Mouse (Mus musculus) frontal cortex, adult (tissue): ENCODE results near the gene Klhdc1.

Source experiments
- ATAC-seq: cut with Nextera tagmentation; 2 replicates; pipeline ENCODE4 v1.9.2; 2017; ENCODE audit warnings: mild to moderate bottlenecking, moderate library complexity, mixed read lengths; ENCODE audit not compliant: low TSS enrichment

The Klhdc1 gene

DNA sequence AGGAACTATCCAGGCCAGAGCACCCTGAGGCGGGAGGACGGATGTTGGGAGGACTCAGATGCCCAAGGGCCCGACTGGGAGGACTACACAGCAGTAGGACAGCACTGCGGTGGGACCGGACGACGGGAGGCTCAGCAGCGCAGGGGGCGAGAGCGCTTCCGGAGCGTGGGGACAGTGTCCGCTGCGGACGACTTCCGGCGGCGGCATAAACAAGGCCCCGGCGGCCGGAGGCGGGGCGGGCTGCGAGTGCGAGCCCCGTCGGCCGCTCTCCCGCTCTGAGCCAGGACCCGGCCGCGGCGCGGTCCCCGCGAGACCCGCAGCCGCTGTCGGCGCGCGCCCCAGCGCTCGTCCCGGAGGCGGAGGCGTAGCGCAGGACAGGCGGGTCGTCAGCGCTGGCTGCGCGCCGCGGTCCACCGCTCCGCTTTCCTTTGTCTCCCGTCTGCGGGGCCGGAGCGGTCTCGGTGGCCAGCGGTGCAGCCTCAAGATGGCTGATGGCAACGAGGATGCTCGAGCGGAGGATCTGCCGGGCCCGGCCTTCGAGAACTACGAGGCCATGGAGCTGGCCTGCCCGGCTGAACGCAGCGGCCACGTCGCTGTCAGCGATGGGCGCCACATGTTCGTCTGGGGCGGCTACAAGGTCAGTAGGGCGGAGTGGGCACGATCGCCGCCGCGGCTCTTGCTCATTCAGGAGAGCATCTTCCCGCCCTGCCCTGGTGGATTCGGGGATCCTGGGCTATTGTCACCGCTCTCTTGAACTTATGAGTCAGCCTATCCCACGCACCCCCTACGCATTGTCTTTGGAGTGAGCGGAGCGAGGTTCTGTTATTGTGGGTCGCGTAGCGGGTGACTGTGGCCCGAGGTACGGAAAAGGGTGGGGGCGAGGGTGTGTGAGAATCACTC lies 55.8 kb downstream of the Klhdc1 start, which contains the start of gene Klhdc2:
TSS of gene Klhdc2 (plus strand) at position 171 of the 900 bp plus-strand sequence.
- ATAC-seq, result peak; percentile 98

DNA sequence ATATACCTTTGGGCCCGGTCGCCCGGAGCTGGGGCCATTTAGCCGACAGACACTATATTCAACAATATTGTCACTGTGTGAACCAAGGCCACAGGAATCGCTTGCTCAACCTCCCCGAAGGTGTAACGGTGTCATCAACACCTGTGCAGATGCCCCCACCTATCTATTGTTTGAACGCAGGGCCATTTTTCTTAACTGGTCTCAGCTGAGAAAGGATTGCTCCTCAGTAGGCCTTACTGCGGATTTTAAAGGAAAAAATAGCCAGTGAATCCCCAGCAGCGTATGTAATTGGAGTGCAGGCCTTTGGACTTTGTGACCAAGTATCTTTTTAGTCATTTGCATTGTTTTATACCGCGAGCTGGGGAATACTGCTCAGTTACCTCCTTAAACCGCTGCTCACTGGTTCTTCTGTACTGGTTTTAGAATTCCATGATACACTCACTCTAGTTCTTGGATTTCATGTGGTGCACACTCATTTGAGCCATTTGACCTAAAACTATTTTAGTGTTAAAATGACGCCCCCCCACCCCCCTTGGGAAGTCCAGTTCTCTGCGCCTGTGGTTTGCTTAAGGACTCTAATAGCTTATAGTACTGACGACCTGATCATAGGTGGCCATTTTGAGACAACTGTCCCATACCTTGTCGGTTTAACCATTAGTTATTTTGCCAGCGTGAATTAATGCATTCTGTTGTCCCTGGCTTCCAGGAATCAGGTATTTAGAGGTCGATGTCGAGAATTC lies 56.6 kb downstream of the Klhdc1 start:
- ATAC-seq, result no peak

DNA sequence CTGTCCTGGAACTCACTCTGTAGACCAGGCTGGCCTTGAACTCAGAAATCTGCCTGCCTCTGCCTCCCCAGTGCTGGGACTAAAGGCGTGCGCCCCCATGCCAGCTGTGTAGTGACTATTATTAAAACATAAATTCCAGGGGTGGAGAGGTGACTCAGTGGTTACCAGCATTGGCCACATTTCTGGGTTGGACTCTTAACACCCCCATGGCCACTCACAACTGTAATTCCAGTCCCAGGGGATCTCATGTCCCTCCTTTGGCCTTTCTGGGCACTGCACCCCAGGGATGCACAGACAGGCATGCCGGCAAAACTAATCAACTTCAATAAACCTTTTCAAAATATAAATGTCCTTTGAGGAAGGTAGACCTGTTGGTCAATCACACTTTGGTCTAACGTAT lies 57.3 kb downstream of the Klhdc1 start:
- ATAC-seq, result no peak

DNA sequence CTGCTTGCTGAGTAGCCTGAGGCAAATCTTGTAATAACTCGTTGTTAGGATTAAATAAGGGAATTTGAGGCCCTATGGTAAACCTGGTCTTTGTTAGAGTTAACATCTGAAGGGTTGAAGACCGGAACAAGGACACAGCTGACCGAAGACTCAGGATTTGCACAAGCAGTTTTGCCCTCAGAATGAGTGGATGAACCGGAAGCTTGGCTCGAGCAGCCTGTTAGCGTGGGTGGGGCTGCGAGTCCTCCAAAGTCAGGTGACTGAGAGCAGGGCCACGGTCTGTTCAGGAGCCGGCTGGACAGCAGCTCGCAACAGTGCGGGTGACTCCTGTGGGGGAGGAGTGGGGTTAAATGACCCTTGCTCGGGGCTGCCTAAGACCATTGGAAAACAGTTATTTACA lies 58.3 kb downstream of the Klhdc1 start:
- ATAC-seq, result no peak

DNA sequence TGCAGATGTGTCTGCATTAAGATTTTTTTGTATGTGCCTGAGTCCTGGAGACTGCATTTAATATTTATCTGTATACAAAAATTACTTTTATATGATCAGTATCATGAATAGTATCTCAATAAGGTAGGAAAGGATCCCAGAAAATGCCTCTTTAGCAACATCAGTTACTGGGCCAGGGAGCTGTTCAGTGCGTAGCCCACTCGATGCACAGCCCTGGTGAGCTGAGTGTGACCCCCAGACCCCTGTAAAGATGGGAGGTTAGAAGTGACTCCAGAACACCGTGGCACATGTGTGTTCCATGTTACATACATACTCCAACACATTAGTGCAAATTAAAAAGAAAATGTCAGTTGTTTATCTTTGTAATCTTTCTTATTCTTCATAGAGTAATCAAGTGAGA lies 58.9 kb downstream of the Klhdc1 start:
- no peak for ATAC-seq

DNA sequence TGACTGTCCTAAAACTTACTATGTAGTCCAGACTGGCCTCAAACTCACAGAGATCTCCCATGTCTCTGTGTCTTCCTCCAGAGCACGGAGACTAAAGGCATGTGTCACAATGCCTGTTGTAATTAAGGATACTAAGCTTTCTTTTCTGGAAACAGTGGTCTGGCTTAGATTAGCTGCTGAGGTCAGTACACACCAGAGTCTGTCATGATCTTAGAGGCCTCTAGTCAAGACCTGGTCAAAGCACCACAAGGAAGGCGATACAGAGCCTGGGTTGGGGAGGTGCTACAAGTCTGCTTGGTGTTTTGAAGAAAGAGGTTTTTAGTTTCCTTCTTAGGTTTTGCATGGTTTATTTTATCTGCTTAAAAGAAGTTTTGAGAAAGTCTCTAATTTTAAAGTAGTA lies 59.4 kb downstream of the Klhdc1 start:
- no peak for ATAC-seq

DNA sequence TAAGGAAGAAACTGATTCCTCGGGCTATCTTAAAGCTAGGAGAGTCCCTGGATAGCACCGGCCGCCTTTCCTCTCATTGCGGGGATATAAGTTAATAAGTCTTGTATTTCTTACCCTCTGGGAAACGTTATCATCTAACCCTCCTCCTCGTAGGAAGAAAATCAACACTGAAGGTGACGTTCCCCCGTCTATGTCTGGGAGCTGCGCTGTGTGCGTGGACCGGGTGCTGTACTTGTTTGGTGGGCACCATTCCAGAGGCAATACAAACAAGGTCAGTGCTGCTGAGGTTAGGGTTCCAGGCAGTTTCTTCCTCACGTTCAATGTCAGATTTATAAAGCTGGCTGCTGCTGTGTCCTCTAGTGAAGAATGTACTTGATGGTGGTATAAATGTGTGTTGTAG lies 61.2 kb downstream of the Klhdc1 start:
- no peak for ATAC-seq

DNA sequence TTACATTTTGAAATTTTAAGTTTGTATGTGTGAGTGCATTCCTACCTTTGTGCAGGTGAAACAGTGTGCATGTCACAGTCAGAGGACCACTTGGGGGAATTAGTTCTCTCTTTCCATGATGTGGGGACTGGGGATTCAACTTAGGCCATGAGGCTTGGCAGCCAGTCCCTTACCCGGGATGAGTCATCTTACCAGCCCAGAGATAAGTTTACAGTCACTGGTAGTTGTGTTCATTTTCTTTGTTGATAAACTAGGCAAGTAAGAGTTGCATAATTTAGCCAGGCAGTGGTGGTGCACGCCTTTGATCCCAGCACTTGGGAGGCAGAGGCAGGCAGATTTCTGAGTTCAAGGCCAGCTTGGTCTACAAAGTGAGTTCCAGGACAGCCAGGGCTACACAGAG lies 63.1 kb downstream of the Klhdc1 start:
- no peak for ATAC-seq

DNA sequence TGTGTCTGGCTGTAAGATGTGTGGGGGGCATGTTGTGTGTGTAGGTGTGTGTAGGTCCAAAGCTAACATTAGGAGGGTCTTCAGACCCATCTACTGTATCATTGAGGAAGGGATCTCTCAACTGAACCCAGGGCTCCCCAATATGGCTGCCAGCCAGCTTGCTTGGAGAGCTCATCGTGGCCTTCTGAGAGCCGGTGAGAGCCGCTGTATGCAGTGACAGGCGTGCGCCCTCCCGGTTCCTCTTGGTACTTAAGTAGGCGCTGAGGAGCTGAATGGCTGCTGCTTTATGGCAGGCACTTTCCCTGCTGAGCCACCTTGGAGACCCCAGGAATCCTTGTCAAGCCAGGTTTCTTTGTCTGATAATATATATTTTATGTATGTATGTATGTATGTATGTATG lies 65.4 kb downstream of the Klhdc1 start:
- ATAC-seq, result no peak

DNA sequence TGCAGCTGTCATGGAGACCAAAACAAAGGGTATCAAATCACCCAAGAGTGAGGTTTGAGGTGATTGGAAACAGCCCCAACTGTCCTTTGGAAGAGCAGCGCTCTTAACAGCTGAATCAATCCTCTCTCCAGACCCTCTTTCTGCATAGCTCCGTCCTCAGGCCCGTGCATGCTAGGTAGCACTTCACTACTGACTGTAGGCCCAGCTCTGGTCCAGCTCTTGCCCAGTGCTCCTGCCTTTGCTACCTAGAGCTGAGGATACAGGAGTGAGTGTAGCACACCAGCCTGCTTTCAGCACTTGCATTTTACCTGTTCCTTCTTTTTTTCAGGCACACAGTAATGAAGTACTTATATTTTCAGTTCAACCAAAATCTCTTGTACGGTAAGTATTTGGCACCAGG lies 68.7 kb downstream of the Klhdc1 start:
- no peak for ATAC-seq

DNA sequence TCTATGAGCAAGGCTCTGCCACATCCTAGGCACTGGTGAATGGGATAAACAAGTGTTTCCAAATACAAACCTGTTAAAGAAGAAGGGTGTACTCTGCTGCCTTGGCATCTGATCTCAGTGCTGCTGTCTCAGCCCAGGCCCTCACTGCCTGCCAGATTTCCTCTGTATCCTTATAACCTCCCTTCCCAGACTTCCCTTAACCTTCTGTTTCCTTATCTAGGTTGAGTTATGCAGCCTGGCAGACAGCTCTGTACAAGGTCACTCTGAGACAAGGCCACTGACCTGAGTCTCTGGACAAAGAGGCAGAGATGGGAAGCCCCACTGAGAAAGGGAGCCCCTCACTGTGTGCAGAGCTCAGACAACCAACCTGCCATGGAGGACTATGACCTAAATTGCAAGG lies 77.5 kb downstream of the Klhdc1 start:
- ATAC-seq, result no peak

DNA sequence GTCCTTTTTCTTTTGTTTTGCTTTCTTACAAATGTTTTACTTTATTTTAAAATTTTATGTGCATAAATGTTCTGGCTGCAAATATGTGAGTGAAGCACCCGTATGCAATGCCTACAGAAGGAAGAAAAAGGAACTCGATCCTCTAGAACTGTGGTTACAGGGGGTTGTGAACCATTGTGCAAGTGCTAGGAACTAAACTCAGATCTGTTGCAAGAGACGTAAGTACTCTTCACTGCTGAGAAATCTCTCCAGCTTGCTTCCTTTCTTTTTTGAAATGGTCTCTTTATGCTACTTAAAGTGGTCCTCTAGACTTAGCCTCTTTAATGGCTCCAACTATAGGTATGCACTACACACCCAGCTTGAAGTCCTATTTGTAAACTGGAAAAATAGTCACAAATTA lies 90.2 kb downstream of the Klhdc1 start:
- ATAC-seq, result no peak

DNA sequence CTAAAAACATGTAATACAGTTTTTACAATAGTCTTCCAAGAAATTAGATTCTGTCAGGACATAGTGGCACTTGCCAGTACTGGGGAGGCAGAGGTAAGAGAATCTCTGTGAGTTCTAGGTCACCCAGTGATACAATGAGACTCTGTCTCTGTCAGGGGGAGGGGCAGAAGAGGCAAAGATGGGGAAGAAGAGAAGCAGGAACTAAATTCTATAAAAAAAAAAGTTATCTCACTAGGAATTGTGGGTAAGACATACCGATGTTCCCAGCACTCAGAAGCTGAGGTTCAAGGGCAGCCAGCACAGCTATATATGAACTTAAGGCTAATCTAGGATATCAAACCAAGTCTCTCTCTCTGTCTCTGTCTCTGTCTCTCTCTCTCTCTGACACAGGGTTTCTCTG lies 91.2 kb downstream of the Klhdc1 start:
- ATAC-seq, result no peak

DNA sequence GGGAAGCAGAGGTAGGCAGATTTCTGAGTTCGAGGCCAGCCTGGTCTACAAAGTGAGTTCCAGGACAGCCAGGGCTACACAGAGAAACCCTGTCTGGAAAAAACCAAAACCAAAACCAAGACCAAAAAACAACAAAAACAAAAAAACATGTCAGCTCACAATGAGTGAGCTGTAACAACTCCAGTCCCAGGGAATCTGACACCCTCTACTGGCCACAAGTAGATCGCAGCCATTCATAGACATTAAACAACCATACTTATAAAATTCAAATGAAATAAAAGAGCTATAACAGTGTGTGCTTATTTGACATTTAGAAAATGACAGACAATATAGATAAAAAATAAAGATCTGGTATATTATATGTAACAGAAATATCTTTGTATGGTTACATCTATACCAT lies 92.6 kb downstream of the Klhdc1 start:
- no peak for ATAC-seq
